Mouse (Mus musculus) kidney, adult 2 months (tissue): ENCODE results near the gene Ndufa13.

Experiments used
- CTCF ChIP-seq: fragments of 200-500 bp; conservative IDR thresholded peaks from 2 replicates; pipeline ENCODE4 v1.5.1; 2011; ENCODE audit warnings: low read depth, mild to moderate bottlenecking, control low read depth, low read length, moderate library complexity, mixed read lengths; ENCODE audit not compliant: insufficient read depth, insufficient read length
- POLR2A ChIP-seq: fragments of 200-500 bp; IDR thresholded peaks from one replicate; pipeline ENCODE4 v1.6.1; 2011; ENCODE audit warnings: low read depth, low read length, control low read depth

DNA sequence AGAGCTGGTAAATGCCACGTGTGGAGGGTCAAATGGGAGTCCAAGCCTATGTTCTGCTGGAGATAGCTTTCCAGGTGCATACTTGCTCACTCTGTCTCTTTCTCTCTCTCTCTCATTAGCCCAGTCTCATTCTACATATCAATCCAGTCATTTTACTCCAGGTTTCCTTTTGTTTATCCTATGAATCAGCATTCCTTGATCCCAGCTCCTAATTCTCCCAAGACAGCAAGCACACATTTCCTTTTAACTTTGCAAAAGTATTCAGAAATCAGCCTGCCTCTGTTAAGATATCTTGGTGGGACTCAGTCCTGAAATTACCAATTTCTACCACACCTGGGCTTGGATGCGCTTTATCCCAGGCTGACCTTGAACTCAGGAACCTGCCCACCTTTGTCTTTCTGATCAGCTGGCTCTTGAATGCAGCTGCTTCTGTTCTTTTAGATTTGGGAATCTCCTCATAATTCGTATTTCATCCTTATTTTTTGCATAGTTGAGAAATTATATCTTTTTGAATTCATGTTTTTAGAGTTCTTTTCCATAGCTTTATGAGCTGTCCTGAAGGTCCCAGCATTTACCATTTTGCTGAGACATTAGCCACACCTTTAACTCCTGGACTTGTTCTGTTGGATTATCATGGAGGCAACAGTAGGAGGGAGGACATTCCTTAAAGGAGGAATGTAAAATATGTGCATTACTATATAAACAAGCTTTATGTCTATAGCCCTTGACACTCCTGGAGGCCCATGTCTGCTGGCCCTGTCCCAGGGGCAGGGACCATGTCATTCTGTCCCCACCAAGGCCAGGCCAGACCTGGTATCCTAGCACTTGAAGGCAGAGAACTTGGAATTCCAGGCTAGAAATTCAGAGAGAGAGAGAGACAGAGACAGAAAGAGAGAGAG is 54.9 kb downstream of the Ndufa13 start:
- TF ChIP-seq CTCF (no peak), POLR2A (no peak)
